Mouse (Mus musculus): ENCODE results near the gene Ost4. TPM values are rescaled to one million over a fixed set of nuclear protein-coding genes. Genes with fewer than 3 reads are reported as not detected.

Ost4 gene
- polyA plus RNA-seq (2012; rRNA removed): 161 and 211 TPM in 2 replicates

DNA sequence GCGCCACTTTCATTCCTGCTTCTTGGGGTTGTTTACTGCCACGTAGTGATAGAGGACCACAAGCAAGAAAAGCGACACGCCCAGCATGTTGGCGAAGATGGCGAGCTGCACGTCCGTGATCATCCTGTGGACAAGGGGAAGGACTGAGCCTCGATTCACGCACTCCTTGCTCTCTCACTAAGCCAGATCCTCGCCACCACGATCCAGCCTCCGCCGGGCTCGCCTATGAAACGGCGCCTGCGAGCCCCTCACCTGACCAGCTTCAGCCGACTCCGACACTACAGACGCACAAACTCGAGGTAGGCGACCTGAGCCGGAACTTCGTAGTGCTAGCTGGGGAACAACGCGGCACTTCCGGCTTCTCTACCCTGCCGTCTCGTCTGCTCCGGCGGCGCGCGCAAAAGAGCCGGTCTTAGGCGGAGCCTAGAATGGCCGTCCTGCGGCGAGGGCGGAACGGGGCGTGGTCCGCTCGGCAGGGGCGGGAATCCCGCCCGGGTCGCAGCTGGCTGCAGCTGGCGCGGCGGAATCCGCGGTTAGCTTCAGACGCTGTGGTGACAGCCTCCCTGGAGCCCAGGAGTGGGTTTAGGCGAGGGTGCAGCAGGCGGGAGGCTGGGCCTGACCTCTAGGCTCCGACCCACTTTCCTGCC is at the start of gene Ost4:
Gene Ost4 (minus strand): TSS at position 376 of the 647 bp plus-strand sequence.
- Histone ChIP-seq H3K4me3 (ENCODE audit: low read depth, low read length) (peak within 1 kb of the TSS; percentile 77), H3K4me1 (ENCODE audit: control insufficient read depth, insufficient read depth, insufficient read length, low read length) (peaks cover 31% of the 10 kb centered on the region), H3K27ac (ENCODE audit: insufficient read depth, low read depth, low read length) (peak within 1 kb of the TSS; percentile 93), H3K36me3 (ENCODE audit: control insufficient read depth, insufficient read depth, low read length) (peaks cover 22% of the 10 kb centered on the region), H3K27me3 (ENCODE audit: control insufficient read depth, insufficient read depth, low read length) (no peaks in the 10 kb centered on the region)
- TF ChIP-seq CTCF (IDR thresholded peaks at IDR 0.05; ENCODE audit: extremely low read depth, insufficient read length, insufficient replicate concordance, low read depth, low read length): no peak
- TF ChIP-seq POLR2A (IDR thresholded peaks at IDR 0.05; ENCODE audit: low read depth, low read length): peak; percentile 85
- under 1% methylated on average over 58 of the region's 58 CpGs for WGBS

DNA sequence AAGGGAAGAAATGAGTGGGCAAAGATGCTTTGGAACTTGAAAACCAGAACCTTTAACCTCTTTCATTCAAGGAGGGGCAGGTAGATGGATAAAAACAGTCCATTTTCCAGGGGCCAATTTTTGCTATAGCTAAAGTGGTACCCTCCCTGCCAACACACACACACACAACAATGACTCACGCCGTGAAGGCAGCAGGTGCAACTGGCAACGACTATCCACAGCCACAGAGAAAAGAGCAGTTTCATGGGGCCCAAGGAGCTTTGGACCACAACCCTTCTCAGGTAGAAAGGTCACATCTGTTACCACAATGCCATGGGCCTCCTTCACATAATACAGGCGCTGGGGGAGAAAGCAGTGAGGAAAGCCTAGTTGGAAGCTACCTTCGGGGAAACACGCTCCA is 48.2 kb upstream of the Ost4 start:
- Histone ChIP-seq H3K27me3 (ENCODE audit: control insufficient read depth, insufficient read depth, low read length) (no peaks in the 10 kb centered on the region), H3K4me1 (ENCODE audit: control insufficient read depth, insufficient read depth, insufficient read length, low read length) (peaks cover 18% of the 10 kb centered on the region), H3K4me3 (ENCODE audit: low read depth, low read length) (no peak overlapping the region), H3K36me3 (ENCODE audit: control insufficient read depth, insufficient read depth, low read length) (peaks cover 54% of the 10 kb centered on the region), H3K27ac (ENCODE audit: insufficient read depth, low read depth, low read length) (no peak overlapping the region)
- TF ChIP-seq POLR2A (IDR thresholded peaks at IDR 0.05; ENCODE audit: low read depth, low read length): no peak
- TF ChIP-seq CTCF (IDR thresholded peaks at IDR 0.05; ENCODE audit: extremely low read depth, insufficient read length, insufficient replicate concordance, low read depth, low read length): no peak
- 67% methylated on average over 6 of the region's 6 CpGs for WGBS

DNA sequence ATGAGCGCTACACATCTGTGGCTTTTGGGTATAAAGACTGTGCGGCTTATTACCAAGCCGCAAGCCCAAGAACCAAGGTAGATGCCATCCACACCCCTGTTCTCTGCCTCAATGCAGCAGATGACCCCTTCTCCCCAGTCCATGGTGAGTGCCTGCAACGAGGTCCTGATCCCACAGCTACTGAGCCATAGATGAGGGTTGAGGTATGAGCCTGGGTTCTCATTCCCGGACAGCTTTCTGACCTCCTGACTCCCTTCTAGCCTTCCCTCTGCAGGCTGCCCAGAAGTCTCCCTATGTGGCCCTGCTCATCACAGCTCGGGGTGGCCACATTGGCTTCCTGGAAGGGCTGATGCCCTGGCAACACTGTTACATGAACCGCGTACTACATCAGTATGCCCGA is 47.0 kb upstream of the Ost4 start:
- H3K36me3 ChIP-seq (ENCODE audit: control insufficient read depth, insufficient read depth, low read length): peaks cover 54% of the 10 kb centered on the region
- no peak for TF ChIP-seq POLR2A (IDR thresholded peaks at IDR 0.05; ENCODE audit: low read depth, low read length)
- no peak for TF ChIP-seq CTCF (IDR thresholded peaks at IDR 0.05; ENCODE audit: extremely low read depth, insufficient read length, insufficient replicate concordance, low read depth, low read length)
- H3K27ac ChIP-seq (ENCODE audit: insufficient read depth, low read depth, low read length): no peak overlapping the region
- WGBS: 94% methylated on average over 9 of the region's 9 CpGs
- H3K4me3 ChIP-seq (ENCODE audit: low read depth, low read length): no peak overlapping the region
- peaks cover 16% of the 10 kb centered on the region for H3K4me1 ChIP-seq (ENCODE audit: control insufficient read depth, insufficient read depth, insufficient read length, low read length)
- no peaks in the 10 kb centered on the region for H3K27me3 ChIP-seq (ENCODE audit: control insufficient read depth, insufficient read depth, low read length)

DNA sequence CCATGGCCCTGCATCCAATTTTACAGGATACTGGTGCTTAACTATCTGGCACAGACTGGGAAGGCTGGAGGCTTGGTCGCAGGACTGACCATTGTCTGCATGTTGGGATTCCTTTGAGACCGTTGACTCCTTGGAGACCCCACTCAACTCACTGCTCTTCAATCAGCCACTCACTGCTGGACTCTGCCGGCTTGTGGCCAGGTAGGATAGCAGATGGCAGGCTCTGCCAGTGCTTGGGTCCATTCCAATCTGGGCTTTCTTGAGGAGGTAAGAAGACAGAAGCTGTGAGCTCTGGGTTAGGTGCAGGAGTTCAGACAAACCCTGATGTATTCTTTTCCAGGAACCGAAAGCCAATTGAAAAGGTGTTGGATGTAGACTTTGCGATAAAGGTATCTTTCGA is 46.5 kb upstream of the Ost4 start:
- H3K27ac ChIP-seq (ENCODE audit: insufficient read depth, low read depth, low read length): no peak overlapping the region
- no peak overlapping the region for H3K4me3 ChIP-seq (ENCODE audit: low read depth, low read length)
- 96% methylated on average over 6 of the region's 6 CpGs for WGBS
- TF ChIP-seq POLR2A (IDR thresholded peaks at IDR 0.05; ENCODE audit: low read depth, low read length) (no peak), CTCF (IDR thresholded peaks at IDR 0.05; ENCODE audit: extremely low read depth, insufficient read length, insufficient replicate concordance, low read depth, low read length) (no peak)
- peaks cover 16% of the 10 kb centered on the region for H3K4me1 ChIP-seq (ENCODE audit: control insufficient read depth, insufficient read depth, insufficient read length, low read length)
- no peaks in the 10 kb centered on the region for H3K27me3 ChIP-seq (ENCODE audit: control insufficient read depth, insufficient read depth, low read length)
- peaks cover 54% of the 10 kb centered on the region for H3K36me3 ChIP-seq (ENCODE audit: control insufficient read depth, insufficient read depth, low read length)

- TF ChIP-seq CTCF (IDR thresholded peaks at IDR 0.05; ENCODE audit: extremely low read depth, insufficient read length, insufficient replicate concordance, low read depth, low read length) (no peak), POLR2A (IDR thresholded peaks at IDR 0.05; ENCODE audit: low read depth, low read length) (no peak)
- 85% methylated on average over 5 of the region's 5 CpGs for WGBS
- Histone ChIP-seq H3K4me1 (ENCODE audit: control insufficient read depth, insufficient read depth, insufficient read length, low read length) (peaks cover 10% of the 10 kb centered on the region; the same call in 1 of the 2 replicates), H3K27me3 (ENCODE audit: control insufficient read depth, insufficient read depth, low read length) (no peaks in the 10 kb centered on the region), H3K4me3 (ENCODE audit: low read depth, low read length) (no peak overlapping the region), H3K36me3 (ENCODE audit: control insufficient read depth, insufficient read depth, low read length) (peaks cover 41% of the 10 kb centered on the region), H3K27ac (ENCODE audit: insufficient read depth, low read depth, low read length) (no peak overlapping the region)
Observed at GRCm38 (mm10) chr5:30952551-30952950, 45.0 kb upstream of the Ost4 start.

DNA sequence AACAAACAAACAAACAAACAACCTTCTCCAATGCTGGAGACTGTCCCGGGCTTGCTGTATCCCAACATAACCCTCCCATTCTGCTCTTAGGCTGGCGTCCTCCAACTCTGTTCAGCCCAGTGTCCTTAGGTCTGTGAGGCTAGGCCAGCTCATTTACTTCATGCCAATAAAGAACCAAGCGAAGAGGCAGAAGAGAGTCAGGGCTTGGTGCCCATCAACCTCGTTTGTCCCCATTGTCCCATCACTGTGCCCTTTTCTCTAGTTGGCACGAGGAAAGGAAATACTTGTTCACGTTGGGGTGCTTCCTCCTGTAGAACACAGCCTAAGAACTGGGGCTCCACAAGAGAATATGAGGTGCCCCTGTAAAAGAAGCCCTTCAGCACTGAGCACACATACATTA is 44.1 kb upstream of the Ost4 start:
- no peak overlapping the region for H3K27ac ChIP-seq (ENCODE audit: insufficient read depth, low read depth, low read length)
- 42% methylated on average over 6 of the region's 6 CpGs for WGBS

GRCm38 (mm10) chr5:30950922-30951321 is 43.3 kb upstream of the Ost4 start:
- peak overlapping the region; percentile 46 for H3K4me3 ChIP-seq (ENCODE audit: low read depth, low read length)
- 71% methylated on average over 2 of the region's 2 CpGs for whole genome bisulfite sequencing
- H3K4me1 ChIP-seq (ENCODE audit: control insufficient read depth, insufficient read depth, insufficient read length, low read length): peaks cover 17% of the 10 kb centered on the region; the same call in 1 of the 2 replicates
- peak overlapping the region; percentile 44; the same call in 1 of the 2 replicates for H3K27ac ChIP-seq (ENCODE audit: insufficient read depth, low read depth, low read length)
- no peaks in the 10 kb centered on the region for H3K27me3 ChIP-seq (ENCODE audit: control insufficient read depth, insufficient read depth, low read length)
- TF ChIP-seq POLR2A (IDR thresholded peaks at IDR 0.05; ENCODE audit: low read depth, low read length): no peak
- TF ChIP-seq CTCF (IDR thresholded peaks at IDR 0.05; ENCODE audit: extremely low read depth, insufficient read length, insufficient replicate concordance, low read depth, low read length): no peak
- peaks cover 38% of the 10 kb centered on the region for H3K36me3 ChIP-seq (ENCODE audit: control insufficient read depth, insufficient read depth, low read length)

More for the DNA sequence above, 44.1 kb upstream of the Ost4 start:
- peaks cover 14% of the 10 kb centered on the region; the same call in 1 of the 2 replicates for H3K4me1 ChIP-seq (ENCODE audit: control insufficient read depth, insufficient read depth, insufficient read length, low read length)
- TF ChIP-seq POLR2A (IDR thresholded peaks at IDR 0.05; ENCODE audit: low read depth, low read length): no peak
- no peak overlapping the region for H3K4me3 ChIP-seq (ENCODE audit: low read depth, low read length)
- peaks cover 41% of the 10 kb centered on the region for H3K36me3 ChIP-seq (ENCODE audit: control insufficient read depth, insufficient read depth, low read length)
- no peaks in the 10 kb centered on the region for H3K27me3 ChIP-seq (ENCODE audit: control insufficient read depth, insufficient read depth, low read length)
